Mouse (Mus musculus) heart, adult 18-20 months (tissue): ENCODE measurements at regions not wholly inside any gene's neighbourhood (a gene's known extent, or its start where the extent isn't known, plus 50 kb on each side); places are given as distances from the start of the nearest gene placed in this dataset.
"Not testable (repeated sequence)": the region's sequence is repeated elsewhere in the genome, so short reads cannot be mapped to it uniquely, and the experiment has no call there.

Experiments used
- DNase-seq, 2 experiments: peaks; one replicate each; pipeline ENCODE4 v3.0.0; 2021 to 2022; ENCODE audit warnings: mixed read lengths in 1 of 2

DNA sequence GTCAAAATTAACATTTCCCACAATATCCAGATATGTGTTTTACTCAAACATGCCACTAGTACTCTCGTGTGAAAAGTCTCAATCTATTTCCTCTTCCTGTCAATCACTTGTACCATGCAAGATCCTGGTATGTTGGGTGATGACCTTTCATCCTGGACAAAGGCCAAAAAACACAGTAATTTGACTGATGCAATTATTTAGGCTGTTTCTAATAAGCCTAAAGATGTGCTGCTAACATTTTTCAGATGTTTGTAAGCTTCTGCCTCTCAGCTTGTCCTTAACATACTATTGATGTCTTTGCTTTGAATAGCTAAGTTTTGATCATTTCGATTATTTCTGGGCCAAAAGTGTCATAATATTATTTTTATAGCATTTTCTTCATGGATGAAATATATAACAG lies 418.4 kb upstream of the Arrdc4 start:
- DNase-seq, result no peak

DNA sequence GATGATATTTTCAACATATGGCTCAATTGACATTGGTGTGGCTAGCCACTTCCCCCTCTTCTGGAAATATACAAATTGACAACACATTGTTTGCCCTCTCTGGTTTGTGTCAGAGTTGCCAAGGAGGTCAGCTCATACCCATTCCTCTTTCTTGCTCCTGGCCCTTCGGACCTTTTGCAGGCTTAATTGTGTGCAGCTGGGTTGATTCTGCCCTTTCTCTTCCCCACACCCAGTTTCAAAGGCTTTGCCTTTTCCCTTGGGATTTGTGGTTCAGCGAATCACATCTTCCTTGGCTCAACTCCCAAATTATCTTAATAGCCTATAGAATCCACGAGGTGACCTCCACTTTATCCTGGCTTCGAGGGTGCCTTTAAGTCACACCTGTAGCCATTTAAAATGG lies 412.9 kb upstream of the Arrdc4 start:
- DNase-seq, result no peak

DNA sequence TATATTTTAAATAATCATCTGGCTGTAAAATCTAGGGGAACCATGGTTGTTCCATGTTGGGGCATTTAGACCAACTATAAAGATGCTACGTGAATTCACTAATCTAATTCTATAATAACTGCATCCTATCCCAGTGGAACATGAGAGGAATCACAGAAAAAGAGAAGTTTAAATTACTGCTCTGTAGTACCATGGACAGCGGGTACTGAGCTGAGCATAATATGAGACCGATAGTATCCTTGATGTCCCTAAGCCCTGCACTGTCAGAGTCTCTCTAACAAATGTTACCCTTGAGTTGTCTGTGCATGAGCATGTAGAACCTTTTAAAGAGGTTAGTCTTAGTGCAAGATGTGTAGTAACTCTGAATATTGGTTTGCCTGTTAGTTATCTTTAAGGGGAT lies 393.3 kb upstream of the Arrdc4 start:
- no peak for DNase-seq

DNA sequence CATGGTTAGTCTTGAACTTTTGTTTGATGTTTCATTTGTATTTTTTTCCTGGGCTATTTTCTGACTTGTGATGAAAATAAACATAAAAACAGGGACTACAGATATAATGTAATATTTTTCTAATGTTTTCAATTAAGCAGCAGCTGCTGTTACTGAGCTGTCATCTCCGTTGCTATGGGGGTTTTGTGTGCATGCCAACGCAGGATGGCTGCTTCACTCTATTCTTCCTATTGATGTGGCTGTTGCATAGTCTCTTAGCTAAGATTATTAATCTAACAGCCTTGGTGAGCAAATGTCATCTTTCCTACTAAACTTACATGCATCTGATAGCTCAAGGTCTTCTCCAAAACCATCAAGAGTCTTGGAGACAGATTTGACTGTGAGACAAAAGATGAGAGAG lies 384.4 kb upstream of the Arrdc4 start:
- DNase-seq, result no peak

DNA sequence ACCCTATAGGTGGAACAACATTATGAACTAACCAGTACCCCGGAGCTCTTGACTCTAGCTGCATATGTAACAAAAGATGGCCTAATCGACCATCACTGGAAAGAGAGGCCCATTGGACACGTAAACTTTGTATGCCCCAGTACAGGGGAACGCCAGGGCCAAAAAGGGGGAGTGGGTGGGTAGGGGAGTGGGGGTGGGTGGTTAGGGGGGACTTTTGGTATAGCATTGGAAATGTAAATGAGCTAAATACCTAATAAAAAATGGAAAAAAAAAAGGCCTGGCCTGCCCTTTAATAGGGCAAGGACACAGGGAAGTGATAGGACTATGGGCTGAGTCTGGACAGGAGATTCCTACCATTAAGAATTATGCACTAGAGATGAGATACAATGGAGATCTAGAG lies 352.7 kb upstream of the Arrdc4 start:
- DNase-seq, result not testable (repeated sequence)

DNA sequence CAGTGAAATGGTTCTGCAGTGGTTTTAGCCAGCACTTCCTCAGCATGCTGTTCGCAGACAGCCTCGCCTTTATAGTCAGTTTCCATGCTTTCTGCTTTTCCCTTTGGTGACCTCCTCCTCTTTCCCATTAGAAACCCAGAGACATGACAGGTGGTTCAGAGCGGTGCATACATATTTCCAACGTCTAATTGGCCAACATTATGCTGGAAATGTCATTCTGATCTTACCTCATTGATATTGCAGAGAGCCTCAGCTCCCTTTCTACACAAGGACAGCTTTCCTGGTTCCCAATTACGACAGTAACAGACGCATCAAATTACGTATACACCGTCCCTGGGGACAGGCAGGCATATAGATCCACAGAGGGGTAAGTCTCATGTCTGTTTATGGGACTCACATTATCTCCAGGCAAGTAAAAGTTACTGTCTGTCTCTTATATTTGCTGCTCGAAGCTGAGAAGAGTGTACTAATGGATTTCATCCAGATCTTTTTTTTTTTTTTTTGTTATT lies 348.6 kb upstream of the Arrdc4 start:
- DNase-seq, result no peak

DNA sequence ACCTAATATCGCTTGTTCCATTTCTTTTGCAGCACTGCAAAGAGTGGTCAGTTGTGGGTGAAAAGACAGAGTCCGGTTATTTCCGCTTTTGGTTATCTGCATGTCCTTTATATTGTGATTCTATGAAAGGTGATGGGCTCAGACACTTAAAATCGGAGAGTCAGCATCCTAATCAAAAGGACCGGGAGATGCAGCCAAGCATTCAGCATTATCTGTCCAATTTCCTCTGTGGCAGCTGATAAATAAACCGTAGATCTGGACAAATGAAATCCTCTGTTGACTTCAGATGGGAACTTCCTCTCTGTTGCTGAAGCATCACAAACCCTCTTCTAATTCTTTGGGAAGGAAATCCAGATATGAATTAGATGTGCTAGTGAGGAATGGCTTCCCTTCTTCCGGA lies 325.7 kb upstream of the Arrdc4 start:
- no peak for DNase-seq

DNA sequence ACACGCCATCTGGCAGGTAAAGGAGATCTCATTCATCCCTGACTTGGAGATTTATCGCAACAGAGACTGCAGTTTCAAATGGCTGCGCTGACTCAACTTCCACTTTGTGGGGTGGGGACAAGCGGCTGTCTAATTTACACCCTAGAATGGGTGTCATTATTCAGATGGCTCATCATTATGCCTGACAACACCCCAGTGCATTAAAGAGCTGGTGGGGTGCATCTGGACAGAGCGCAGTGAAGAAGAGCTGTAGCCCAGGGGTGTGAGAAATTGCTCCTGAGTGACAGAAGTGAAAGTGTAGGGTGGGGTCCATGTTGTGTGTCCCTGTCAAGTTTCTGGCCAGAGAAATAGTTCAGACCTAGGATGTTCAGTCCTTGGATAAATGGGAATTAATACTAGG lies 314.0 kb upstream of the Arrdc4 start:
- no peak for DNase-seq

DNA sequence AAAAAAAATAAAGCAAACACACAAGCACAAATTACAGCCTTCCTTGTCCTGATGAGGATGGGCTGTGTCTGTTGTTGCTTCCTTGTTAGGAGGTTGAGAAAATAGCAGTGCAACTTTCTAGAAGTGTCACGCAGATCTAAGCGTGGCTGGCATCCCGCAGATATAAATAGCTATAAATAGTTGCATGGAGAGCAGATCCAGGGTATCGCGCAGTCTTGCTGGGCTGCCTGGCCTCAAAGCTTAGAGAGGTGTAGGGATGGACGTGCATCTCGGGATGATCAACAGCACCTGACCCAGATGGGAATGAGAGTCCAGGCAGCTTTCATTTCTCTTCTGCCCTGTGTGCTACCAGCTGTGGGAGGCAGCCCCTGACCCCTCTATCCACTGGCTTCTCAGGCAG lies 313.5 kb upstream of the Arrdc4 start:
- DNase-seq, result no peak

DNA sequence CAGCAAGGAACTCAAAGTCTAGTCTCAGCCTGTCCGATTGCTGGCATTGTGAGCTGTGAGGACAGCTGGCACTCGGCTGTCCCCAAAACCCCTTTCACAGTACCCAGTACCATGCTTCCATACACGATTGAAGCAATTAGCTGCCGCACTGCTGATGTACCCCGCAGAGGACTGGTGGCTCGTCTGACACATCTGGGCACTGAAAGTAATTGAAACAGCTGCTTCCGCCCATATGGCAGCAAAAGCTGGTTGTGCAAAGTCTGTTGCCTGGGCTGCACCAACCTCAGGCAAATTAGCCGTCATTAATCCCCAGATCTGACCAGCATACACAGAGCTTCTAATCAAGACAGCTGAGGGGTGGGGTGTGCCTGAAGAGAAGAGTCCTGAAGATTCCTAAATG lies 313.1 kb upstream of the Arrdc4 start:
- no peak for DNase-seq

DNA sequence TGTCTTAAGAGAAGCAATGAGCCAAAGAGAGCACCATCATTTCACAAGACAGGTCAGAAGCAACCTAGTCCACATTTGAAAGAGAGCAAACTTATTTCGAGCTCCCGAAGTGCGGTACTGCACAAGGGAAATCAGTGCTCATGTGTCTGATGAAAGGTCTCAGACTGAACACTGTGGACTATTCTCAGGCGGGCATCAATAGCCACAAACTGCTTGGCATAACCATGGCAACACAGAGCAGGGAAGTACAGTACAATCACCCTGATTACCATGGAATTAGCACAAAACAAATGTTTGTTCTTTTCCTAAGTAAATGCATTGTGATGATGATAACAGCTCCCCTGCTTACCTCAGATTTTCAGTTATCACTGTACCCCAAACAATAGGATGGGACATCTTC lies 312.2 kb upstream of the Arrdc4 start:
- no peak for DNase-seq

DNA sequence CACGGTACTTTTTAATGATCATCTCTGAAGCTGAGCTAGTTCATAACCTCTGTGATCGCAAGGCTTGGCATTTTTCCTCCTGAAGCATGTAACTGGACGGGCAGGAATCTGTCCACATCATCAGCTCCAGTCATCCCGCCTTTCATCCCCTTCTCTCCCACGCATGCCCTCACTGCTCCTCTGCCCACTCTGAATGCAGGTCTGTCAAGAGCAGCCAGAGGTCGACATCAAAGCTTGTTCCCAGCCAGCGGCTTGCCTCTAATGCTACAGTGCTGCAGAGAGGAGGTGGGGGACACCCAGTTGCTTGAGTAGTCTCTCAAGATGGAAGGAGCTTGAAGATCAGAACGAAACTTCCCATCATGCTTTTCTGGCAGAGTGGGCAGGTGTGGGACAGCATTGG lies 267.5 kb upstream of the Arrdc4 start:
- no peak for DNase-seq

DNA sequence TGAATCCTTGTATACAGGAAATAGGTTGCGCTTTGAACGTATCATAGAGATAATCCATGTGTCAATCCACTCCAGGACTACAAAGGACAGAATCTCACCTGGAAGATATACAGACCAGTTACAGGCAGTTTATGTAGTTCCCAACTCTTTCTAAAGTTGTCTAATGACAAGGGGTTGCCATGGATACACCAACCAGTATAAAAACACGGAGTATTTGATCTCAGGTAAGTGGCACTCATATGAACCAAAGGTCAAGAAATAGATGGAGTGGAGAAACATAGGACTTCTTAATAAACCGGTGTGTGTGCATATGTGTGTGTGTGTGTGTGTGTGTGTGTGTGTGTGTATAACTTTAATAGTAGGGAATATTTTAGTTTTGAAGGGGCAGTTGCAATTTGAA lies 266.0 kb upstream of the Arrdc4 start:
- DNase-seq, result no peak

DNA sequence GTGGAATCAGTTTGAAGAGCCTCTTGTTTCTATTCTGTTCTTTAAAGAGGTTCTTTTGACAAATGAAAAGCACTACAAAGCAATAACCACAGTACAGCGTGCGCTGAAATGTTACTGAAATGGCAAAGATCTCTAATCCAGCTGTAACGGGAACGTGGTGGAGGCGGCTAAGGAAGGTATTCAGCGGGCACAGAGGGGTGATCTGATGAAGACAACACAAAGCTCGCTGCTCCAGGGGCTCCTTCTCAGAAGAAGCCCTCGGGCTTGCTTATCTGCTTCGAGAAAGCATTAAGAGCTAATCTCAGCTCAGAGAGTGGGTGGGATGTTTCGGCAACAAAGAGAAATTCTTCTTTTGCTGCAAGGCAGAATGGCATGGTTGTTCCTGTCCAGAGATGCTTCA lies 258.2 kb upstream of the Arrdc4 start:
- no peak for DNase-seq

DNA sequence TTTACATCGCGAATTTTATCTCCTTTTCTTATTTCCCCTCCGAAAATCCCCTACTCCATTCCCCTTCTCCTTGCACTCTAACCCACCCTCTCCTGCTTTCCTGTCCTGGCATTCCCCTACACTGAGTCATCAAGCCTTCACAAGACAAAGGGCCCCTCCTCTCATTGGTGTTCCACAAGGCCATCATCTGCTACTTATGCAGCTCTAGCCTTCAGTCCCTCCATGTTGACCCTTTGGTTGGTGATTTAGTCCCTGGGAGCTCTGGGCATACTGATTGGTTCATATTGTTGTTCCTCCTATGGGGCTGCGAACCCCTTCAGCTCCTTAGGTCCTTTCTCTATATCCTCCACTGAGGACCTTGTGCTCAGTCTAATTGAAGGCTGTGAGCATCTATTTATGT lies 239.0 kb upstream of the Arrdc4 start:
- no peak for DNase-seq

DNA sequence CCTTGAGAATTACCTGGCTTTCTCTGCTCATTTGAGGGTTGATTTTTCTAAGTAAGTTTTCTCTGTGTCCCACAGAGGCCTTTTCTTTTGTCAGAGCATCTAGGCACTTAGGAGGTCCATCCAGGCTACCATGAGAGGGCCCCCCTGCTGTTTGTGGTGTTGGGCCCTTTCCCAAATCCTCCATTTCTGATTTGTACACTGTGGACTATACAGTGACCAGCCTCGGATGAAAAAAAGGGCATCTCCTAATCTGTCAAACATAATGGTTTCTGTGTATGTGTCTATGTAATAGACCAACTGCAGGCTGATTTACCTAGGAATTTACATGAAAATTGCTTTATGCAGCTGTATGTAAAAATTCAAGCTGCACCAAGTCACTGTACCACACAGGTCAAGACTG lies 234.9 kb upstream of the Arrdc4 start:
- DNase-seq, result no peak

DNA sequence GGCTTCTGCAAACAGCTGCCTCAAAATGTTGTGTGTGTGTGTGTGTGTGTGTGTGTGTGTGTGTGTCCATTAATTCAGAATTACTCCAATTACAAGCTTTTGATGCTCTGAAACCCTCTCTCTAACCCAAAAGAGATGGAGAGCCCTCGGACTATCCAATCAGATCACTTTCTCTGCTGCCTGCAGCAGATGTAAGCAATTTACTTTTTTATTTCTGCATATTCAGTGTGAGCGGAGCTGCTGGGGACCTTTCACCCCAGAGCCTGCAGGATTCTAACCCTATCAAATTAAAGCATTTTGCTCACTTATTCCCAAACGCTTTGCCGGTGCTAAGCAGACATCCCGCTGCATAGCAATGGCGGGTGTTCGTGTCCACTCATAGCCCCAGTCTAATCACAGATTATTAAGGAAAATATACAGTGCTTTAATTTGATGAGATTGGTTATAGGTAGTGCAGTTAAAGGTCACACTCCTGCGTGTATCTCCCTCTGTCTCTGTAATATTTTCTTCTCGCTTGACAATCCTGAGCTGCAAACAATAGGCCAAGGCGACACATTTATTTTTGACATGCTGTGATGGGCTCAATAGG lies 234.0 kb upstream of the Arrdc4 start:
- DNase-seq, result no peak

DNA sequence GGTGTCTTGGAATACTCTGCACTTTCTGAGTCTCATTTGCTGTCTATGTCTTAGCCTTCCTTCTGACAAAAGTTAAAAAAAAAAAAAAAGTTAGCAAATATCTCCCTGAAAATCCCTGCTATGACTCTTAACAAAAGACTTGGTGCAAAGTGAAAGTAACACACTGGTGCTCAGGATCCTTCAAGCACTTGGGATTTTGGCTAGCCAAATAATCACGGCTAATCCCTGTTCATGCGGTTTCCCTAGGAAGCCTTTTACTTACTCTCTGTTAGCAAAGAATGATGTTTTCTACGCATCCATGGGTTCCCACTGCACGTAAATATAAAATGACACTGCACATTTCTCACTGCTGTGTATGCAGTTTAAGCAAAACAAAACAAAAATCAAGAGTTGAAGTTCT lies 229.5 kb upstream of the Arrdc4 start:
- no peak for DNase-seq

DNA sequence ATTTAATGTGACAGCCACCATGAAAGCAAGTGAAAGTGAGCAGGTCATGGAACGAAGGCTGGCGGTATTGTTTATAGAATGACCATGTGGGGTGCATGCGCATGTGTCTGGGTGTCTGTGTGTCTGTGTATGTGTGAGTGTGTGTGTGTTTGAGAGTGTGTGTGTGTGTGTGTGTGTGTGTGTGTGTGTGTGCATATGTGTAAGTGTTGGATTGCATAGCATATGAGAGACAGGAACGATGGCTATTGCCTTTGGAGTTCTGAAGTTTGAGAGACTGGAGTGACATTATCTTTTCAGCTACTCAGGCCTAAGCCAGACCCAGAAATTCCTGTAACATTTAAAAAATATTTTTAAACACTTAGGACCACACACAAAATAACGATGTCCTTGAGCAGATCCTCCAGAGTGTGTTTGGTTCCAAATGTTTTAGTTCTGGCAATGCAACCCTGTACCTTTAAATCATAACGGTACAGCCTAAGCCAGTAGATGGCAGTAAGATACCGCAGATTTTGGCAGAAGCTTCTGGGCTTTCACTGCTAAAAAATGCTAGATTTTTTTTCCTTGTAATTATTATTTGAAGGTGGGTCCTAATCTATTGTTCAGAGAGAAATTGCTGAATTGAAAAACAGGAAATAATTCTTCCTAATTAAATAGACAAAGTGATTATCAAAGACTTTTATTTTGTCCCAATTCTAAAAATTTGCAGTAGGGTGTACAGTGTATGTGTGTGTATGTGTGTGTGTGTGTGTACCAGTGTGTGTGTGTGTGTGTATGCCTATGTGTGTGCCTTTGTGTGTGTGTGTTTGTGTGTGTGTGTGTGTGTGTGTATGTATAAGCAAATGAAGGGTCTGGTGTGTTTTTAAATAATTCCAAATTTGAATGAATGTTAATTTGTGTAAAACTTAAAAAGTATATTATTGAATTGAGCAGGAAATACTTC lies 228.0 kb upstream of the Arrdc4 start:
- DNase-seq, result peak in 1 of 2 experiments; percentile 9

DNA sequence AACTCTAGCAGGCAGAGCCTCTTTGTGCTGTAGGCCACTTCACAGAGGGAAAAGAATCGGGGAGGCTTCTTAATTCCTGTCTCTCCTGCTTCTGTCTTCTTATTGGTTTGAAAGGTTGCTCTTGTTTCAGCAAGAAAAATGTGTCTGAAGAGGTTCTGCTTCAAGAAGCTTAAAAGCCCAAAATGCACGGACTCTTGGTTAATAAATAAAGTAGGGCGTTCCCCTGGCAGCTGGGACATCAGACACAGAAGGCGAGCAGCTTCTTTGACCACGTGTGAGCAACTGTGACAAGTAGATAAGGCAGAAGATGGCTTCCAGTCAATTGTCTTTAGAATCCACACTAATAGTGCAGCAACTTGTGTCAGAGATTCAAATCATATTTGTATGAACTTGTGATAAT lies 226.9 kb upstream of the Arrdc4 start:
- no peak for DNase-seq

DNA sequence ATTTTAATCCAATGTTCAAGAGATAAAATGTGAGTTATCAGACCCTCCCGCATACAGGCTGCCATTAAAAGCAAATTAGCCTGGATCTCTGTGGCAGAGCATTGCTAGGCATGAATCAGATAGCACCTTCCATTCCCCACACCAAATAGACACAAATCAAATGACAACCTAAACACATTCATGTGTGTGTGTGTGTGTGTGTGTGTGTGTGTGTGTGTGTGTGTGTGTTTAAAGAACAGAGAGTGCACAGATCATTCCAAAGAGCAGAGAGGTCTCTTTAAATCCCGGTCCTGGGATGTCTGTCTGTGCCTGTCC lies 226.5 kb upstream of the Arrdc4 start:
- DNase-seq, result no peak

DNA sequence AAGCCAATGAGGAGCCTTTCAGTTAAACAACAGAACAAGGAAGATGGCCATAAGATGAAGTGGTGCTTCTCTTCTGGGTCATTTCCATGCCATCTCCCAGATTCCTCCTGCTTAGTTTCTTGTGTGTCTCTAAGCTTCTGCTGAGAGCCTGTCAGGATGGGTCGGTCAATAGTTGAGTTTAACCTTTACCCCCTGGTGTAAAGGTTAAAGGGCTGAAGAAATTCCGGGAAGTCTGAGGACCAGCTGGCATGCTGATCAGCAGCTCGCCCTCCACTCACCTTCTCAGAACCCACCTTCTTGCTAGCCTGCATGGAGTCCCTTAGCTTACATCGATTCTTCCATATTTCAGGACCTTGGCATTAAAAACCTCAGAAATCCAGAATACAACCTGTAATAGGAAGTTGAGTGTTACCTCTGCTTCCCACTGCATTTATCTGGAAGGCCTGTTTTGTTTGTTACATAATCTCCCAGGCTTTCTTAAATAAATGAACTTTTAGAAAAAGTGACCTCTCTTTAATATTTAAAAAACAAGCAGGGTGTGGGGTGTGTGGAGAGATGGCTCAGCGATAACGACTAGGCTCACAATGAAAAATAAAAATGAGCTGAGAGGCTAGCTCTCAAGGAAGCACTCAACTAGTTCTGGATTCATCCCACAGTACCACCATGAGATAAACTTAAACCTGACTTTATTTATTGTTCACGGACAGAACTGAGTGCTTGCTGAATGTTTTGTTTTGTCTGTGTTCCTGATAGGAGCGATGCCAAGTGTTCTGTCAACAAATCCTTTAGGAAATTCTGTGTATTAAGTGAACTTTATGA lies 225.9 kb upstream of the Arrdc4 start:
- no peak for DNase-seq
